Mouse (Mus musculus) kidney, postnatal 25 days (tissue): Measurements from ENCODE around the gene Olfr307.

ENCODE experiments used
- DNase-seq, 2 experiments: peaks; one replicate each; pipeline ENCODE4 v3.0.0; 2021; ENCODE audit warnings: mixed read lengths in 2 of 2

Gene Olfr307

GRCm38 (mm10) chr7:86337486-86337885 is at the start of gene Olfr307:
Gene Olfr307, minus strand, starts transcription at chr7:86337586.
- no peak for DNase-seq

GRCm38 (mm10) chr7:86386558-86386957 is 49.2 kb upstream of the Olfr307 start, which contains the start of gene Olfr304:
Gene Olfr304, minus strand, starts transcription at chr7:86386658.
- no peak for DNase-seq

GRCm38 (mm10) chr7:86385769-86386168 is 48.4 kb upstream of the Olfr307 start:
- DNase-seq, result no peak

GRCm38 (mm10) chr7:86366828-86367227 is 29.4 kb upstream of the Olfr307 start, which contains the start of gene Olfr305:
Gene Olfr305, minus strand, starts transcription at chr7:86366928.
- no peak for DNase-seq

- peak in 1 of 2 experiments; percentile 25 for DNase-seq
Observed at GRCm38 (mm10) chr7:86346296-86346695, 8.9 kb upstream of the Olfr307 start.

- no peak for DNase-seq
Observed at GRCm38 (mm10) chr7:86344253-86344652, 6.9 kb upstream of the Olfr307 start.

GRCm38 (mm10) chr7:86342881-86343565 is 5.6 kb upstream of the Olfr307 start:
- DNase-seq, result no peak

- DNase-seq, result no peak
Observed at GRCm38 (mm10) chr7:86325530-86325929, 11.9 kb downstream of the Olfr307 start, which contains the start of gene Olfr308. Gene Olfr308, minus strand, starts transcription at chr7:86325630.

- no peak for DNase-seq
Observed at GRCm38 (mm10) chr7:86321323-86321722, 16.1 kb downstream of the Olfr307 start.

- no peak for DNase-seq
Observed at GRCm38 (mm10) chr7:86313608-86314007, 23.8 kb downstream of the Olfr307 start, which contains the start of gene Olfr309. Gene Olfr309, minus strand, starts transcription at chr7:86313708.
